Mouse (Mus musculus): ENCODE measurements around the gene Cd82. TPM values are rescaled to one million over a fixed set of nuclear protein-coding genes. Genes with fewer than 3 reads are reported as not detected.

The Cd82 gene
- polyA plus RNA-seq, 2 experiments from 2014 or later: 408 to 719 TPM

- ATAC-seq: peak; percentile 60
Measured at GRCm38 (mm10) chr2:93461869-93462714, 848 bp downstream of the Cd82 start.

GRCm38 (mm10) chr2:93460786-93461469 lies 2.0 kb downstream of the Cd82 start:
- ATAC-seq: peak; percentile 9

GRCm38 (mm10) chr2:93459208-93459920 lies 3.6 kb downstream of the Cd82 start:
- ATAC-seq: peak; percentile 42

GRCm38 (mm10) chr2:93458332-93459207 lies 4.4 kb downstream of the Cd82 start:
- peak; percentile 26 for ATAC-seq

- ATAC-seq: no peak
Measured at GRCm38 (mm10) chr2:93457426-93458130, 5.4 kb downstream of the Cd82 start.

GRCm38 (mm10) chr2:93456140-93456539 lies 6.8 kb downstream of the Cd82 start:
- no peak for ATAC-seq

- ATAC-seq: no peak
Measured at GRCm38 (mm10) chr2:93454817-93455591, 7.9 kb downstream of the Cd82 start.

- ATAC-seq: peak; percentile 62
Measured at GRCm38 (mm10) chr2:93454334-93454733, 8.6 kb downstream of the Cd82 start.

- peak; percentile 36 for ATAC-seq
Measured at GRCm38 (mm10) chr2:93453046-93453445, 9.9 kb downstream of the Cd82 start.

- no peak for ATAC-seq
Measured at GRCm38 (mm10) chr2:93452506-93452905, 10.4 kb downstream of the Cd82 start.

- no peak for ATAC-seq
Measured at GRCm38 (mm10) chr2:93452057-93452456, 10.9 kb downstream of the Cd82 start.

GRCm38 (mm10) chr2:93451219-93451938 lies 11.6 kb downstream of the Cd82 start:
- no peak for ATAC-seq

- no peak for ATAC-seq
Measured at GRCm38 (mm10) chr2:93450695-93451094, 12.2 kb downstream of the Cd82 start.

GRCm38 (mm10) chr2:93449657-93450056 lies 13.3 kb downstream of the Cd82 start:
- no peak for ATAC-seq

- no peak for ATAC-seq
Measured at GRCm38 (mm10) chr2:93448774-93449173, 14.2 kb downstream of the Cd82 start.

- ATAC-seq: no peak
Measured at GRCm38 (mm10) chr2:93447500-93448249, 15.3 kb downstream of the Cd82 start.

- ATAC-seq: no peak
Measured at GRCm38 (mm10) chr2:93446606-93447353, 16.2 kb downstream of the Cd82 start.

GRCm38 (mm10) chr2:93445237-93445651 lies 17.7 kb downstream of the Cd82 start:
- ATAC-seq: no peak
